Mouse (Mus musculus) heart, embryonic 16.5 days (tissue): ENCODE data around the gene Scap. TPM values are rescaled to one million over a fixed set of nuclear protein-coding genes. Genes with fewer than 3 reads are reported as not detected.

Source experiments
- ATAC-seq: fragments of 200-750 bp; cut with Nextera tagmentation; replicated peaks from 2 replicates; pipeline ENCODE4 v1.8.0; 2017; ENCODE audit warnings: moderate number of reproducible peaks; ENCODE audit not compliant: insufficient read depth, low FRiP score; ENCODE audit errors: extremely low read depth
- H3K27ac ChIP-seq: fragments of 300-500 bp; sonication (generic); 2 replicates; pipeline ENCODE4 v1.5.1; 2014; ENCODE audit warnings: mild to moderate bottlenecking, low read length, control low read depth, moderate library complexity
- H3K27me3 ChIP-seq: fragments of 300-500 bp; sonication (generic); 2 replicates; pipeline ENCODE4 v1.6.1; 2014; ENCODE audit warnings: low read length, mixed read lengths; ENCODE audit not compliant: control insufficient read depth, insufficient read depth
- H3K36me3 ChIP-seq: fragments of 300-500 bp; sonication (generic); 2 replicates; pipeline ENCODE4 v1.6.1; 2014; ENCODE audit not compliant: control insufficient read depth, insufficient read depth
- H3K4me1 ChIP-seq: fragments of 300-500 bp; sonication (generic); 2 replicates; pipeline ENCODE4 v1.6.1; 2014; ENCODE audit warnings: low read length, mixed read lengths; ENCODE audit not compliant: control insufficient read depth, insufficient read depth
- H3K4me2 ChIP-seq: fragments of 300-500 bp; sonication (generic); 2 replicates; pipeline ENCODE4 v1.6.1; 2014; ENCODE audit warnings: low read depth, mild to moderate bottlenecking, control low read depth, low read length
- H3K4me3 ChIP-seq: fragments of 300-500 bp; sonication (generic); 2 replicates; pipeline ENCODE4 v1.5.1; 2014; ENCODE audit warnings: mild to moderate bottlenecking, control low read depth, low read length
- H3K9ac ChIP-seq: fragments of 300-500 bp; sonication (generic); 2 replicates; pipeline ENCODE4 v1.6.1; 2014; ENCODE audit warnings: low read length, control low read depth
- H3K9me3 ChIP-seq: fragments of 300-500 bp; sonication (generic); replicated peaks from 2 replicates; pipeline ENCODE4 v1.6.1; 2016; ENCODE audit warnings: low read length; ENCODE audit not compliant: control insufficient read depth
- WGBS: fragments of 180-500 bp; shearing (Covaris S2); extraction: QIAGEN DNeasy Blood & Tissue Kit; methylation state at CpG from one replicate; pipeline ENCODE4 v1.1.7; 2014; 5-methylcytosine and 5-hydroxymethylcytosine counted together
- polyA plus RNA-seq: library from polyadenylated mRNA; unstranded; fragments of >200 nt; fragmentation: Nextera tagmentation; extraction: Ambion mirVana; gene quantifications from 2 replicates; pipeline ENCODE4 v1.2.1, GENCODE M21; 2015

Scap gene
- polyA plus RNA-seq, result 20.9 and 22.2 TPM in 2 replicates

GRCm38 (mm10) chr9:110333135-110333895 is at the start of gene Scap:
Scap (plus strand) TSS chr9:110333288.
- ATAC-seq, result peak; percentile 84
- H3K36me3 ChIP-seq, result no peaks in the 10 kb centered on the region
- peaks cover 14% of the 10 kb centered on the region for H3K4me1 ChIP-seq
- peak within 1 kb of the TSS; percentile 57; the same call in 1 of the 2 replicates for H3K27ac ChIP-seq
- no peaks in the 10 kb centered on the region for H3K9me3 ChIP-seq
- H3K4me2 ChIP-seq, result peak within 1 kb of the TSS; percentile 82
- under 1% methylated on average over 72 of the region's 78 CpGs for WGBS
- H3K9ac ChIP-seq, result peak within 1 kb of the TSS; percentile 84
- peak within 1 kb of the TSS; percentile 90 for H3K4me3 ChIP-seq
- no peaks in the 10 kb centered on the region for H3K27me3 ChIP-seq

- H3K9me3 ChIP-seq, result no peaks in the 10 kb centered on the region
- ATAC-seq, result no peak
- H3K36me3 ChIP-seq, result no peaks in the 10 kb centered on the region
- no peak overlapping the region for H3K27ac ChIP-seq
- no peak overlapping the region for H3K4me3 ChIP-seq
- no peaks in the 10 kb centered on the region for H3K27me3 ChIP-seq
- no peaks in the 10 kb centered on the region for H3K4me1 ChIP-seq
- no peak overlapping the region for H3K9ac ChIP-seq
- H3K4me2 ChIP-seq, result no peak overlapping the region
- WGBS, result 86% methylated on average over 8 of the region's 10 CpGs
These were observed 48.9 kb upstream of the Scap start for GRCm38 (mm10) chr9:110284075-110284697.

- Histone ChIP-seq H3K27me3 (no peaks in the 10 kb centered on the region), H3K4me3 (no peak overlapping the region), H3K9ac (no peak overlapping the region), H3K27ac (no peak overlapping the region), H3K4me2 (no peak overlapping the region), H3K36me3 (no peaks in the 10 kb centered on the region), H3K4me1 (no peaks in the 10 kb centered on the region), H3K9me3 (no peaks in the 10 kb centered on the region; the same call in 1 of the 2 replicates)
- no peak for ATAC-seq
- WGBS, result 73% methylated on average over 7 of the region's 7 CpGs
These were observed 45.7 kb upstream of the Scap start for GRCm38 (mm10) chr9:110287321-110287924.

GRCm38 (mm10) chr9:110293254-110293718 is 39.8 kb upstream of the Scap start:
- no peak overlapping the region for H3K4me3 ChIP-seq
- 56% methylated on average over 12 of the region's 12 CpGs for WGBS
- no peak overlapping the region for H3K27ac ChIP-seq
- no peaks in the 10 kb centered on the region; the same call in 1 of the 2 replicates for H3K9me3 ChIP-seq
- H3K27me3 ChIP-seq, result no peaks in the 10 kb centered on the region
- no peaks in the 10 kb centered on the region for H3K4me1 ChIP-seq
- no peak overlapping the region for H3K9ac ChIP-seq
- no peak for ATAC-seq
- no peaks in the 10 kb centered on the region for H3K36me3 ChIP-seq
- no peak overlapping the region for H3K4me2 ChIP-seq

GRCm38 (mm10) chr9:110293873-110294415 is 39.1 kb upstream of the Scap start:
- 79% methylated on average over 13 of the region's 13 CpGs for WGBS
- Histone ChIP-seq H3K4me1 (no peaks in the 10 kb centered on the region), H3K27me3 (no peaks in the 10 kb centered on the region), H3K9me3 (no peaks in the 10 kb centered on the region; the same call in 1 of the 2 replicates), H3K9ac (no peak overlapping the region), H3K27ac (no peak overlapping the region), H3K4me3 (no peak overlapping the region), H3K4me2 (no peak overlapping the region), H3K36me3 (no peaks in the 10 kb centered on the region)
- no peak for ATAC-seq

GRCm38 (mm10) chr9:110294786-110295185 is 38.3 kb upstream of the Scap start:
- no peak overlapping the region for H3K27ac ChIP-seq
- H3K9ac ChIP-seq, result no peak overlapping the region
- no peak overlapping the region for H3K4me2 ChIP-seq
- H3K27me3 ChIP-seq, result no peaks in the 10 kb centered on the region
- no peak overlapping the region for H3K4me3 ChIP-seq
- H3K36me3 ChIP-seq, result no peaks in the 10 kb centered on the region
- H3K4me1 ChIP-seq, result no peaks in the 10 kb centered on the region
- no peaks in the 10 kb centered on the region; the same call in 1 of the 2 replicates for H3K9me3 ChIP-seq
- ATAC-seq, result no peak
- 27% methylated on average over 3 of the region's 3 CpGs for WGBS

- no peak overlapping the region for H3K9ac ChIP-seq
- H3K4me3 ChIP-seq, result no peak overlapping the region
- no peak overlapping the region for H3K27ac ChIP-seq
- peaks cover 7% of the 10 kb centered on the region; the same call in 1 of the 2 replicates for H3K9me3 ChIP-seq
- H3K4me1 ChIP-seq, result no peaks in the 10 kb centered on the region
- H3K27me3 ChIP-seq, result no peaks in the 10 kb centered on the region
- WGBS, result 5% methylated on average over 5 of the region's 5 CpGs
- H3K4me2 ChIP-seq, result no peak overlapping the region
- peak; percentile 76 for ATAC-seq
- H3K36me3 ChIP-seq, result no peaks in the 10 kb centered on the region
These were observed 36.0 kb upstream of the Scap start for GRCm38 (mm10) chr9:110296867-110297627.

GRCm38 (mm10) chr9:110304516-110304915 is 28.6 kb upstream of the Scap start:
- Histone ChIP-seq H3K27ac (peak overlapping the region; percentile 91), H3K4me1 (peaks cover 6% of the 10 kb centered on the region), H3K36me3 (no peaks in the 10 kb centered on the region), H3K9me3 (peaks cover 11% of the 10 kb centered on the region; the same call in 1 of the 2 replicates), H3K4me2 (peak overlapping the region; percentile 90), H3K27me3 (no peaks in the 10 kb centered on the region), H3K4me3 (peak overlapping the region; percentile 81), H3K9ac (peak overlapping the region; percentile 79)
- WGBS, result 5% methylated on average over 4 of the region's 4 CpGs
- no peak for ATAC-seq
